Mouse (Mus musculus) left cerebral cortex, postnatal 14 days (tissue): ENCODE results near the gene Vax1. TPM values are rescaled to one million over a fixed set of nuclear protein-coding genes. Genes with fewer than 3 reads are reported as not detected.

Source experiments
- DNase-seq, 2 experiments: peaks; one replicate each; pipeline ENCODE4 v3.0.0; 2021 to 2022; ENCODE audit warnings: low spot score in 2 of 2, mixed read lengths in 1 of 2
- intact Hi-C: fragments of 180-260 bp; cut with DNase I; formaldehyde crosslinking; loops from one replicate; pipeline ENCODE4 v1.15.1; 2025
- total RNA-seq, 2 experiments: library from RNA; stranded (reverse); gene quantifications; 2 replicates each; pipeline ENCODE4 v1.2.3; 2021

The Vax1 gene
- total RNA-seq, 2 experiments from 2014 or later: 0.68 to 1.5 TPM

GRCm38 (mm10) chr19:59128531-59129204, 41.2 kb downstream of the Vax1 start:
- no peak for DNase-seq
- intact Hi-C loops: no loop called here

- intact Hi-C loops: no loop called here
- no peak for DNase-seq
These were observed 42.4 kb downstream of the Vax1 start for GRCm38 (mm10) chr19:59127424-59127823.

Other genes starting within 250 kb of the Vax1 start
- 1 to 10 TPM; 1.6 to 1.8 TPM for gene Eno4, start 226.6 kb downstream of the Vax1 start, total RNA-seq
- gene Hspa12a, start 226.4 kb downstream of the Vax1 start, total RNA-seq: 100 to 1,000 TPM; 224 to 233 TPM
- 10 to 100 TPM; 36.8 to 37.9 TPM for gene Shtn1, start 94.0 kb downstream of the Vax1 start, total RNA-seq
- gene Kcnk18, start 49.2 kb upstream of the Vax1 start, total RNA-seq: not detected
- gene Slc18a2, start 90.8 kb upstream of the Vax1 start, total RNA-seq: under 1 TPM; 0.42 to 0.70 TPM
- 100 to 1,000 TPM; 204 to 211 TPM for gene Rps12-ps3, start 152.2 kb upstream of the Vax1 start, total RNA-seq
- 10 to 100 TPM; 60.8 to 61.8 TPM for gene Pdzd8, start 175.7 kb upstream of the Vax1 start, total RNA-seq